Mouse (Mus musculus) lung, adult 18-20 months (tissue): ENCODE results near the gene Fxyd7.

ENCODE experiments used
- DNase-seq, 2 experiments: peaks; one replicate each; pipeline ENCODE4 v3.0.0; 2022; ENCODE audit warnings: mixed read lengths in 2 of 2

Fxyd7 gene

GRCm38 (mm10) chr7:31074713-31075069, 23.4 kb upstream of the Fxyd7 start:
- DNase-seq: no peak

DNA sequence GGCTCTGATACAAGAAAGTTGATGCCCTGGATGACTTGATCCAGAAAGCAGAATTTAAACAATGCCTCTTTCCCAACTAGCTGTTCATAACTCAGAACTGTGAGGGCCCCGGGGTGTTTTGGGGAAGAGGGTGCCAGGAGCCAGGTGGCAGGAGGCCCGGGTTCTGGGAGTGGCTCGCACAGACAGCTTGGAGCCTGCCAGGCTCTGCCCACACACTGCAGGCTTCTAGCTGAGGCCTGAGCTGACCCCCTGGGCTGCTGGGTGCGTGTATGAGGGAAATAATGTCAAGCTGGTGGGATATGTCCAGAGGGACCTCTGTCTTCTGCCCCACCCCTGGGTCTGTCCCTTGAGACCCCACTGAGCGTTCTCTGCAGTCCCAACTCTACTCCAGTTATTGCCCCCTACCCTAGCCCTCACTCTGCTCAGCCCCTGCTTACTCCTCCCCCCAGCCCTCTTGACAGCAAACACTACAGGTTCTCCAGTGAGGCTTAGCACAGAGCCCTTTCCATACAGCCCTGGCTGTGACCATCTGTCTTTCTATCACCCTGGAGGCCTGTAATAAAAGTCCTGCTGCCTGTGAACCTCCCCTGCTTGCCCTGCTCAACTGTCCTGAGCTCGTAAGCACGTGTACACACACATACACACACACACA, 22.9 kb upstream of the Fxyd7 start:
- DNase-seq: peak in 1 of 2 experiments; percentile 27

- no peak for DNase-seq
Observed at GRCm38 (mm10) chr7:31073546-31073945, 22.3 kb upstream of the Fxyd7 start.

- no peak for DNase-seq
Observed at GRCm38 (mm10) chr7:31072326-31072725, 21.1 kb upstream of the Fxyd7 start.

- DNase-seq: no peak
Observed at GRCm38 (mm10) chr7:31070324-31070723, 19.1 kb upstream of the Fxyd7 start.

DNA sequence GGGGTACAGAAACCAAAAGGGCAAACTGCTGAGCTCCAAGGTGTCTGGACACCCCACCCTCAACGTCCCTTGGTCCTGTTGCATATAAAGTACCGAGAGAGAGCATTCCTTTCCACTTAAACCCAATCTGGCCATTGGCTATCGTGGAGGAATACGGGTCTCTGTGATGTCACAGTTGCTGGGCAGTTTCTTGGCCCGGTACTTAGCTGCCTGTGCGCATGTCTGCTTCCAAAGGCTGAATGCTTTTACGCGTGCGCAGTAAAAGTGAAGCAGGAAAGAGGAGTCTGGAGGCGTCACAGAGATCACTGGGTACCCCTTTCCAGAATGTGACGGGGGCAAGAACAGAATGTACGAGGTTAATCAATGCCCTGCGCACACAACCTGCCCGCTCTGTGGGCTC, 18.2 kb upstream of the Fxyd7 start:
- no peak for DNase-seq

GRCm38 (mm10) chr7:31067836-31068235, 16.6 kb upstream of the Fxyd7 start:
- DNase-seq: no peak

DNA sequence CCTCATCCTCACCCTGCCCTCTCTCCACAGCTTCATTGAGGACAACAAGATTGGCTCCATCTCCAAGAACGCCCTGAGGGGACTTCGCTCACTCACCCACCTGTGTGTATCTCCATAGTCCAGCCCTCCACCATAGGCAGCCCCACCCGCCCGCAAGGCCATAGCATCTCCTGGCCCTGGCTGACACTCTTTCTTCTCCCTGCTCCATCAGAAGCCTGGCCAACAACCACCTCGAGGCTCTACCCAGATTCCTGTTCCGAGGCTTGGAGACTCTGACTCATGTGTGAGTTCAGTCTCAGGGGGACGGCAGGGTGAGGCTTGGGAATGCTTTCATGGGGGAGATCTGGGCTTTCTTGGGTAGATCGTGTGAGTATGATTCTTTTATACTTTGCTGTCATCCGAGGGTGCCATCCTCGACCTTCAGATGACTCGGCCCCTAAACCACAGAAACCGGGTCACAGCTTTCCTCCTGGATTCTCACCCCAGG, 11.8 kb upstream of the Fxyd7 start:
- no peak for DNase-seq

DNA sequence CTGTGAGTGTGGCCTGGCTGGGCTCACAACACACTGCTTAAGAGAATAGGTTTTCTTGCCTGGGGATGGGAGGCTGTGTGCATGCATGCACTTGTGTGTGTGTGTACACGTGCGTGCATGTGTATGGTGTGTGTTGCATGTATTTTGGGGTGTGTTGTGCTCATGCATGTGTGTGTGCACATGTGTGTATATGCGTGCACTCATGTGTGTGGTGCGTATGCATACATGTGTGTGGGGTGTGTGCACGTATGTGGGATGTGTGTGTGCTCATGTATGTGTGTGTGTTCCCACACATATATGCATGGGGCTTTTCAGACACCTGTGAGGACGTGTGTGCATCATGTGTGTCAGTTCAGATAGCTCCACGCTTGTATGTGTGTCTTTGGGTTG, 9.3 kb upstream of the Fxyd7 start:
- DNase-seq: no peak

DNA sequence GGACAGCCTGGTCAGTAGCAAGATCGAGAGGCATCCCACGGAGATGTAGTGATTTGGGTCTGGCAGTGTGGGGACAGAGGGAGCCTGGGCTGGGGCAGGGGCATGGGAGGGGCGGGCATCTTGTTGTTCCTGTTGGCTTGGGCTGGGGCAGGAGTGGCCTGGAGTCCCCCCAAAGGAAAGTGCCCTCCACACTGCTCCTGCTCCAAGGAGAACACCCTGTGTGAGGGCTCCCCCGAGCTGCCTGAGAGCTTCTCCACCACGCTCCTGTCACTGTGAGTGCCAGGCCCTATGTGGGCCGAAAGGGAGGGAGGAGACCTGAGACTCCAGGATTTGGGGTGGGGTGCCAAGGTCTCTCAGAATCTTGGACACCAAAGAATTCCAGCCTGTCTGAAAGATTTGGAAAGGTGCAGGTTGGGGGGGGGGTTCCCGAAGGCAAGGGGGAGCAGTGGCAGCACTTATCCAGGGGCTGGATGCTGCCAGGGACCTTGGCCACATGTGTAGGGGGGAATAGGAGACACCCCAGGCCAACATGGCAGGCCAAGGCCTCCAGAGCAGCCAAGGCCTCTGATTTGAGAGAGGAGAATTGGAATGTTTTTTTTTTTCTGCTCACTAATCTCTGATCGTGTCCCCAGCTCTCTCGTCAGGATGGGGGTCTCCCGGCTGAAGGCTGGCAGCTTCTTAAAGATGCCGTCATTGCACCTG, 8.8 kb upstream of the Fxyd7 start:
- no peak for DNase-seq

DNA sequence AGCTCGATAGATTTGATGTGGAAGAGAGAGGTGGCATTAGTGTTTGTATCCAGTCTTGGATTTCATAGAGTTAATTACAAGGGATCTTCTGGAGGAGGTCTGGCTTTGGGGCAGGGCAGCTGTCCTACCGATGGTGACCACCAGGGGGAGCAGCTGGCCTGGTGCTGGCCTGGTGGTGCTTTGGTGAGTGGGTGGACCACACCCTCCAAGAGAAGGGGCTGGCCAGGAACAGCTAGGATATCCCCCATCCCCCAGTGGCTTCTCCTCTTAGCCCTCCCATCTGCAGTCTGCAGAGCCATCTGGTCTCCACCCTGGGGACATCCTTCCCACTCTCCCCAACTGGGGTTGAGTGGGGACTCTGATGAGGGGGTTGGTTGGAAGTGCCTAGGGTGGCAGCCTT, 7.8 kb upstream of the Fxyd7 start, which contains the start of gene Lgi4:
Gene Lgi4 (plus strand): TSS at position 235 of the 400 bp plus-strand sequence.
- peak; percentile 76 to 82 for DNase-seq

GRCm38 (mm10) chr7:31058211-31058610, 6.9 kb upstream of the Fxyd7 start:
- no peak for DNase-seq

DNA sequence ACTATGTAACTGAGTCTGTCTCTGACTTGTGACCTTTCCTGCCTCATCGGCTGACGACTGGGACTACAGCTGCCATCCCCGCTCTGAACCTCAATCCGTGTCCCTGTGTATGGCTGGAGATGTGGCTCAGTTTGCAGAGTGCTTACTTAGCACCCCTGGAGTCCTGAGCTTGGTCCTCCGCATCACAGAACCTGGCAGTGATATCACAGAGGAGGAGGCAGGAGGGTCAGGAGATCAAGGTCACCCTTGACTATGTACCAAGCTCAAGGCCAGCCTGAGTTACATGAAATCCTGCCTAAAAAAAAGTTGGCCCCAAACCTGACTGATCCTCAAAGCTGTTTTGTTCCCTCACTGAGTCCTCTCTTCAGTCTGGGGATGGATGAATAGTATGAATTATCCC, 6.5 kb upstream of the Fxyd7 start:
- DNase-seq: no peak

DNA sequence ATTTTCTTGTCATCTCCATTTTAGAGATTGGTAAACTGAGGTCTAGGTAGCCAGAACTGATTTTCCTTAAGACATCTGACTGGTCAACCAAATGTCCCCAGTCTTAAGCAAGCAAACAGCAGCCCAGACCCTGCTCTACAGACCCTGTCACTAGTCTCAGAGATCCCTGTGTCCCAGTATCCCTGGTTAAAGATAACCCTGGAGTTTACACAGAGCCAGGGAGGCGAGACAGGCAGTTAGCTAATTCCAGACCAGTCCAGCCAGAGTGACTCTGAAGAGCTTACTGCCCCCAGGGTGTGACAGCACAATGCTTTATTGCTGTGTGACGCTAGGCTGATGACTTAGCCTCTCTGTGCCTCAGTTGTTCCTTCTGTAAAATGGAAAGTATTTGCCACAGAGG, 5.8 kb upstream of the Fxyd7 start, which contains the start of gene Fxyd1:
Gene Fxyd1 (minus strand): TSS at position 129 of the 400 bp plus-strand sequence.
- DNase-seq: no peak

DNA sequence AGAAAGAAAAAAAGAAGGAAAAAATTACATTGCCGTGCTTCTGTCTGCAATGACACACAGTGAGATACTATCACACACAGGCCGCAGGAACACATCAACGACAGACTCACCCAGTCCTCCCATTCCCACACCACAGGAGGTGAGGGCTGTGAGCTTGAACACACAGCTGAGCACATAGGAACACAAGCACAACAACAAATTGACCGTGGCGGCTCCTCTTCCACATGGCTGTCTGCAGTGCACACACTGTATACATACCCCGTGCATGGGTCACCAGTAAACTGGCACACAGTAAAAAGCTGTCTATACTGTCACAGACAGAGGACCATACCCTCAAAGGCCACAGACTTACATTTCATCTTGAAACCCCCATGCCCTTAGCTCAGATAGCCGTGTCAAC, 5.2 kb upstream of the Fxyd7 start:
- DNase-seq: no peak

DNA sequence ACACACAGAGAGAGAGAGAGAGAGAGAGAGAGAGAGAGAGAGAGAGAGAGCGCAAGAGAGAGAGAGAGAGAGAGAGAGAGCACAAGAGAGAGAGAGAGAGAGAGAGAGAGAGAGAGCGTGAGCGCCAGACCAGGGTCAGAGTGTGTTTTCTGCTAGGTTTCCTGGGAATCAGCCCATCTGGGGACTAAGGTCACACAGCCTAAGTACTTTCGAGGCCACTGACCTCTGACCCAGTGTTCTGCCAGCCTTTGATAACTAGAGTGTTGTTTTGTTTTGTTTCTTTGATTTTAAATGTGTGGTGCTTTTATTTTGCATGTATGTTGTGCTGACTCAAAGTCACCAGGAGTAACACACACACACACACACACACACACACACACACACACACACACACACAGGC, 4.6 kb upstream of the Fxyd7 start:
- no peak for DNase-seq

DNA sequence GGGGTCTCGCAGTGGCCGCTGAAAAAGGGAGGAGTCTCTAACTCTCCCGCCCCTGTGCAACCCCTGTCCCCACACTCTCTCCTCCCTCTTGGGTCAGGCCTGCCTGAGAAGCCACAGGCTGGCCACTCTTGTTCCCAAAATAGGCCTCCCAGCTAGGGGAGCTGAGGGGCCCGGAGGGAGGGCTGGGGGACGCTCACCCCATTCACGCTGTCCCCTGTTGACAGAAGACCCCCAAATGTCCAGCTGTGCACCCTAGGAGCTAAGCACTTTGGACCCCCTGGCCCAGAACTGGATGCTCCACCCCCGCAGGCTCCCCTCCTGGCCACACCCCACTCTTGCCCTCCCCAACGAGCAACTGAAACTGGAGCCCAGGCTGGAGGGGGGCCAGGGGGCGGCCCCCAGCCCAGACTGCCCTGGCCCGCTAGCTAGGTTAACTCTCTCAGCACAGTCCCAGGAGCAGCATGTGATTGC, 4.1 kb upstream of the Fxyd7 start:
- peak; percentile 69 to 77 for DNase-seq

DNA sequence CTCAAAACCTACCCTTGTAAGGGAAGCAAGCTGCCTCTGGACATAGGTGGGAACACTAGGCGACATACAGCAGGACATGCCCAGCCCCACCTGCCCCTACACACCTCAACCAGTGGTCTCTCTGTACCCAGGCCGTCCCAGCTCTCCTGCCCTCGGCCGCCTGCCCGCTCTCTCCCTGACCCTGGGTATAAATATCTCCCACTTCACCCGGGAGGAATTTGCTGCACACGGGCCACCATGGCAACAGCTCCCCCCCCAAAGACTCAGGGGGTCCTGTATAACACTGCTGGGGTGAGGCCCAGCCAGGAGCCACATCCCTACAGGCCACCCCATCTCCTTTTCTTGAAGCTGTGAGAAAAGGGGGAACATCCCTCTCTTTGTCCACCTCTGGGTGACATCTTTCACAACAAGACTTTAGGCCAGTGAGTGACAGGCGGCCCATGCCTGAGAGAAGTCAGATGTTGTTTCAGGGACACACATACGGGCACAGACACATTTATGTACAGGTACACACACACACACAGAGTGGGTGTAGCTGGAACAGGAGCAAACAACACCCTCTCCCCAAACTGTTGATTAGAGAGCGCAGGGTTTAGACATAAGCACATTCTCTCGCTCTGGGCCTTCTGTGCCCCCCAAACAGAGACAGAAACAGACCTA, 3.5 kb upstream of the Fxyd7 start:
- no peak for DNase-seq

- no peak for DNase-seq
Observed at GRCm38 (mm10) chr7:31053882-31054447, 2.7 kb upstream of the Fxyd7 start.

DNA sequence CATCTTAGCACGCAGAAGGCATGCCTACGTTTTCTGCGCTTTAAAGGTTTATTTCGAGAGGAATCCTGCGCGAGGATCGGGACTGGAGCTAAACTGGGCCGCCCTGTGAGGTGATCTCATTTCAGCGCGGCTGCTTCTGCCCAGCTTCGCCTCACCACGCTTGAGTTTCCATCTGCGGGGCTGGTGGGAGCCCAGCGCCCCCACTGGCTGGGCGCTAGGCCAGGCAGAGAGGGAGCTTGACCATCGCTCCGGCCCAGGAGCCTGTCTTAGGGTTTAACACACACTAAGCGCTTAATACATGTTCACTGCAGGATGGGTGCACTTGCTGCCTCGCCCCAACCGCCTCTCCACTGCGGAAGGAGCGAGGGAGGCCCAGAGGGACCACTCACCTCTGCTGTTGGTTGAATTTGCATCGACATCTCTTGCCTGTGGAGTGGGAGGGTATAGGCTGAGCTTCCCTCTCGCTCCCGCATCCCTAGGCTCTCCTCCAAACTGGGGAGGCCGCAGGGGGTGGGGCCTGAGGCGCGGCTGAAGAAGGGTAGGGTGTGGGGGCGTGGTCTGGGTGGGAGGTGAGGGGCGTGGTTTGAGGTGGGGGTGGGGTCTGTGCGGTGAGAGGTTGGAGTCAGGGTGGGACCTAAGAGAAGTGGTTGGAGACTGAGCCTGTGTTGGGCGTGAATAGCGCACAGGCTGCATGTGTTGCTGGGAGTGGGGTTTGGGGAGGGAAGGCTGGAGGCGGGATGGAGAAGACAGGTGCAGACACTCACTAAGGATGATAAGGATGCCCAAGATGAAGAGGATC, 1.6 kb upstream of the Fxyd7 start:
- no peak for DNase-seq

- DNase-seq: no peak
Observed at GRCm38 (mm10) chr7:31052251-31052635, 976 bp upstream of the Fxyd7 start.

GRCm38 (mm10) chr7:31050921-31051320, 346 bp downstream of the Fxyd7 start:
- DNase-seq: no peak

DNA sequence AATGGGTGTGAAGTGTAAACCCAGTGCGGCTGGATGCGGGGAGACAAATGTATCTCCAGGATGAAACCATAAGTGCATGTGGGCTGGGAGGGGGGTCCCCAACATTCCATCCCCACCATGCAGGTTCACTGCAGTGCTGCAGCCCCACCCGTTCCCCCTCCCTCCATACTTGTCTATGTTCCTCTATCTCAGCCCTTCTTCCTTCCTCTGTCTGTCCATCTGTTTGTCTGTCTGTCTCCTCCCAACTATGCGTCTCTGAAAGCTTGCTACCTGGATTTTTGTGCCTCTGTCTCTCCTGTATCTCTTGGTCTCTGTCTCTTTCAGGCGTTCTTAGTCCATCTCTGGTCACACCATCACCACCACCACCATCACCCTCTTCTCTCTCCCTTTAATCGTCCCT, 780 bp downstream of the Fxyd7 start:
- no peak for DNase-seq
